Mouse (Mus musculus) hindbrain, postnatal 0 days (tissue): Measurements from ENCODE around the gene Atp11a. TPM values are rescaled to one million over a fixed set of nuclear protein-coding genes. Genes with fewer than 3 reads are reported as not detected.

Source experiments
- ATAC-seq: fragments of 200-750 bp; cut with Nextera tagmentation; 2 replicates; pipeline ENCODE4 v1.8.0; 2017; ENCODE audit warnings: mild to moderate bottlenecking, moderate TSS enrichment, moderate library complexity
- DNase-seq: peaks from one replicate; pipeline ENCODE4 v3.0.0-alpha.2; 2015; ENCODE audit warnings: low spot score
- H3K27ac ChIP-seq: fragments of 300-500 bp; sonication (generic); 2 replicates; pipeline ENCODE4 v1.5.1; 2014; ENCODE audit warnings: mild to moderate bottlenecking
- H3K27me3 ChIP-seq: fragments of 300-500 bp; sonication (generic); 2 replicates; pipeline ENCODE4 v1.6.1; 2014; ENCODE audit warnings: low read length, mixed read lengths; ENCODE audit not compliant: insufficient read depth
- H3K36me3 ChIP-seq: fragments of 300-500 bp; sonication (generic); 2 replicates; pipeline ENCODE4 v1.6.1; 2014; ENCODE audit warnings: low read length, mixed read lengths; ENCODE audit not compliant: insufficient read depth
- H3K4me1 ChIP-seq: fragments of 300-500 bp; sonication (generic); 2 replicates; pipeline ENCODE4 v1.6.1; 2014; ENCODE audit warnings: antibody characterized with exemption, low read length, mixed read lengths; ENCODE audit not compliant: insufficient read depth
- H3K4me2 ChIP-seq: fragments of 300-500 bp; sonication (generic); 2 replicates; pipeline ENCODE4 v1.6.1; 2014; ENCODE audit warnings: low read depth, mild to moderate bottlenecking, low read length, moderate library complexity, mixed read lengths
- H3K4me3 ChIP-seq: fragments of 300-500 bp; sonication (generic); 2 replicates; pipeline ENCODE4 v1.5.1; 2014; ENCODE audit warnings: low read length
- H3K9ac ChIP-seq: fragments of 300-500 bp; sonication (generic); replicated peaks from 2 replicates; pipeline ENCODE4 v1.6.1; 2014; ENCODE audit warnings: mild to moderate bottlenecking, low read length, moderate library complexity, mixed read lengths
- H3K9me3 ChIP-seq: fragments of 300-500 bp; sonication (generic); 2 replicates; pipeline ENCODE4 v1.6.1; 2016; ENCODE audit warnings: low read length, mixed read lengths
- CTCF ChIP-seq: IDR thresholded peaks from 2 replicates; pipeline ENCODE4 v1.5.1; 2016; ENCODE audit warnings: antibody characterized with exemption, control low read depth, low read depth
- WGBS: fragments of 180-500 bp; shearing (Covaris S2); extraction: QIAGEN DNeasy Blood & Tissue Kit; methylation state at CpG from one replicate; pipeline ENCODE4 v1.1.7; 2014; 5-methylcytosine and 5-hydroxymethylcytosine counted together
- polyA plus RNA-seq: library from polyadenylated mRNA; unstranded; fragments of >200 nt; fragmentation: Nextera tagmentation; extraction: Ambion mirVana; gene quantifications from 2 replicates; pipeline ENCODE4 v1.2.1, GENCODE M21; 2015
- total RNA-seq: library from RNA; depleted of rRNA; stranded (reverse); fragments of >200 nt; gene quantifications from 2 replicates; pipeline ENCODE4 v1.2.3, GENCODE M21; 2014; rRNA removed

Gene Atp11a
- total and polyA plus RNA-seq, 2 experiments from 2014 or later = 12.5 to 48.8 TPM

DNA sequence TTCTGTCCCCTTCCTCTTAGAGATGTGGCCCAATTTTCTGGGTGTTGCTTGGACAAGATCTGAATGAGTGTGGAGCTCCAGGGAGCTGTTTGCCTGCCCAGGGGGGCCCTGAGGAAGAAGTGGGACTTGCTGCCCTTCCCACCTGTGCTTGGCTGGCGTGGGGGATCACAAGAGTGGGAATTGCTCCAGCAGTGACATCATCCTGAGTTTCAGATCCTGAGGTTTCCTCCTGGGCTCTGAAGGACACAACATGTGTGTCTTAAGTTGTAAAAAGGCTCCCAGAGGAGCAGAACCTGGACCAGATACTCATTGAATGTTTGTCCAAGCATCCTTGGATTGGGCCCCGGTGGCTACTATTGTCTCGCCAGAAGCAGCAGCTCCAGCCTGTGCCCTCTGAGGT, 160.2 kb downstream of the Atp11a start:
- no peak for ATAC-seq
- 58% methylated on average over 3 of the region's 3 CpGs for WGBS
- Histone ChIP-seq H3K9ac (peak overlapping the region; percentile 69), H3K9me3 (no peaks in the 10 kb centered on the region), H3K4me3 (peak overlapping the region; percentile 54), H3K36me3 (no peaks in the 10 kb centered on the region), H3K4me2 (peak overlapping the region; percentile 85), H3K27ac (peak overlapping the region; percentile 82; the same call in 1 of the 2 replicates), H3K4me1 (peaks cover 15% of the 10 kb centered on the region), H3K27me3 (no peaks in the 10 kb centered on the region)
- no peak for DNase-seq
- no peak for TF ChIP-seq CTCF

DNA sequence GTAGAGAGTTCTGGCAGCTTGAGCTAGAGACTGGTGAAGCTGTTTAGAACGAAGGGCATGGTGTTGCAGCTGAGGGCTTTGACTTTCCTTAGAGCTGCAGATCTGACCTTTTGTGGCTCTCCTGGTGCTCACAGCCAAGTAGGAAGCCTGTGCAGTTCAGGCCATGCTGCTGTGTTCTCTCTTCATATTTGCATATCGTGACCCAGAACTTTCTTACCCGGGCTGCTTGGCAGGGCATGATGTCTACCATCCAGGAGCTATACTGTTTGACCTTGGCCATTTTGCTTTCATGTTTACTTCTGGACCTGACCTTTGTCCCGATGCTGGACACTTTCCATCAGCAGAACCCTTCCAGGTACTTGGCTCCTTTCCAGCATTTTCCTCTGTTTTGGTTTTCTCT, 161.0 kb downstream of the Atp11a start:
- Histone ChIP-seq H3K9ac (peak overlapping the region; percentile 69), H3K4me2 (peak overlapping the region; percentile 85), H3K36me3 (no peaks in the 10 kb centered on the region), H3K9me3 (no peaks in the 10 kb centered on the region), H3K27ac (peak overlapping the region; percentile 82; the same call in 1 of the 2 replicates), H3K27me3 (no peaks in the 10 kb centered on the region), H3K4me3 (peak overlapping the region; percentile 54), H3K4me1 (peaks cover 15% of the 10 kb centered on the region)
- no peak for DNase-seq
- no peak for TF ChIP-seq CTCF
- WGBS = 84% methylated on average over 4 of the region's 4 CpGs
- ATAC-seq = no peak

Other genes starting within 250 kb of the Atp11a start
- not detected in 2 replicates for gene Spaca7, start 184.0 kb upstream of the Atp11a start, total RNA-seq
- not detected in 2 replicates for gene Spaca7, start 184.0 kb upstream of the Atp11a start, polyA plus RNA-seq
- gene Tubgcp3, start 84.8 kb upstream of the Atp11a start, total RNA-seq = 40.0 and 99.7 TPM in 2 replicates
- gene Tubgcp3, start 84.8 kb upstream of the Atp11a start, polyA plus RNA-seq = 24.9 and 26.4 TPM in 2 replicates
- 298 and 316 TPM in 2 replicates for gene Mcf2l, start 116.8 kb downstream of the Atp11a start, total RNA-seq
- 94.1 and 94.2 TPM in 2 replicates for gene Mcf2l, start 116.8 kb downstream of the Atp11a start, polyA plus RNA-seq